Mouse (Mus musculus) forebrain, embryonic 12.5 days (tissue): ENCODE measurements around the gene Atad2b. TPM values are rescaled to one million over a fixed set of nuclear protein-coding genes. Genes with fewer than 3 reads are reported as not detected.

ENCODE experiments used
- ATAC-seq: fragments of 200-750 bp; cut with Nextera tagmentation; 2 replicates; pipeline ENCODE4 v1.8.0; 2017; ENCODE audit warnings: moderate TSS enrichment; ENCODE audit not compliant: low FRiP score
- H3K27ac ChIP-seq: fragments of 300-500 bp; sonication (generic); 2 replicates; pipeline ENCODE4 v1.5.1; 2016; ENCODE audit warnings: mild to moderate bottlenecking
- H3K27me3 ChIP-seq: fragments of 300-500 bp; sonication (generic); 2 replicates; pipeline ENCODE4 v1.6.1; 2016; ENCODE audit warnings: mild to moderate bottlenecking
- H3K36me3 ChIP-seq: fragments of 300-500 bp; sonication (generic); replicated peaks from 2 replicates; pipeline ENCODE4 v1.6.1; 2016; ENCODE audit warnings: mild to moderate bottlenecking
- H3K4me1 ChIP-seq: fragments of 300-500 bp; sonication (generic); 2 replicates; pipeline ENCODE4 v1.6.1; 2016
- H3K4me2 ChIP-seq: fragments of 300-500 bp; sonication (generic); 2 replicates; pipeline ENCODE4 v1.6.1; 2016; ENCODE audit warnings: mild to moderate bottlenecking, moderate library complexity
- H3K4me3 ChIP-seq: fragments of 300-500 bp; sonication (generic); replicated peaks from 2 replicates; pipeline ENCODE4 v1.5.1; 2016; ENCODE audit warnings: mild to moderate bottlenecking
- H3K9ac ChIP-seq: fragments of 300-500 bp; sonication (generic); 2 replicates; pipeline ENCODE4 v1.6.1; 2016; ENCODE audit warnings: mild to moderate bottlenecking
- H3K9me3 ChIP-seq: fragments of 300-500 bp; sonication (generic); 2 replicates; pipeline ENCODE4 v1.6.1; 2016
- WGBS: fragments of 180-500 bp; shearing (Covaris S2); methylation state at CpG from one replicate; pipeline ENCODE4 v1.1.7; 2016; 5-methylcytosine and 5-hydroxymethylcytosine counted together
- polyA plus RNA-seq: library from polyadenylated mRNA; unstranded; fragments of >200 nt; fragmentation: Nextera tagmentation; extraction: Ambion mirVana; gene quantifications from 2 replicates; pipeline ENCODE4 v1.2.1, GENCODE M21; 2016

Atad2b gene
- polyA plus RNA-seq, result 24.0 and 24.9 TPM in 2 replicates

- H3K36me3 ChIP-seq, result no peaks in the 10 kb centered on the region
- H3K9me3 ChIP-seq, result no peaks in the 10 kb centered on the region
- peak within 1 kb of the TSS; percentile 73 for H3K4me2 ChIP-seq
- H3K4me3 ChIP-seq, result peak within 1 kb of the TSS; percentile 76
- H3K27ac ChIP-seq, result peak within 1 kb of the TSS; percentile 97
- no peaks in the 10 kb centered on the region for H3K27me3 ChIP-seq
- peak within 1 kb of the TSS; percentile 94 for H3K9ac ChIP-seq
- H3K4me1 ChIP-seq, result peaks cover 13% of the 10 kb centered on the region
- under 1% methylated on average over 69 of the region's 89 CpGs for WGBS
- ATAC-seq, result peak; percentile 99
These were observed at the start of gene Atad2b for GRCm38 (mm10) chr12:4916994-4917804. Gene Atad2b (plus strand): TSS chr12:4917353.

- Histone ChIP-seq H3K9me3 (no peaks in the 10 kb centered on the region), H3K4me2 (no peak overlapping the region), H3K4me1 (peaks cover 6% of the 10 kb centered on the region), H3K27ac (no peak overlapping the region), H3K36me3 (no peaks in the 10 kb centered on the region), H3K4me3 (no peak overlapping the region), H3K9ac (no peak overlapping the region), H3K27me3 (peaks cover 14% of the 10 kb centered on the region)
- ATAC-seq, result no peak
- WGBS, result 82% methylated on average over 8 of the region's 8 CpGs
These were observed 48.2 kb upstream of the Atad2b start for GRCm38 (mm10) chr12:4868924-4869323.

DNA sequence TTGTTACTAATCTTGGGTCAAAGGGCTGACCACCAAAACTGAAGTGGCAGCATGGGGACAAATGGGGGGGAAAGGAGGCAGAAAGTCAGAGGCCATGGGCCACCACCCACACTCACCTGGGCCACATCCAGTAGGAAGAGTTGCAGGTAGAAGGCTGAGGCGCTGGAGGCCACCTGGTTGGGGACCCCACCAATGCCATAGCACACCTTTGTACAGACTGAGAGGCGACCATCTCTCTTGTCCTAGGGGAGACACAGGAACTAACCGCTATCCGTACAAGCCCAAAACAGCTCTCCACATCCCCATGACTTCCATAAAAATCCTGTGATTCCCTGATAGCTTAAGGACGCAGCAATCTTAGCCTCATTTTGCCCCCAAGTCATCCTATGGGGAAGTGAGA is 45.9 kb upstream of the Atad2b start:
- H3K27me3 ChIP-seq, result peaks cover 14% of the 10 kb centered on the region
- H3K4me3 ChIP-seq, result no peak overlapping the region
- no peak for ATAC-seq
- H3K9me3 ChIP-seq, result no peaks in the 10 kb centered on the region
- H3K4me1 ChIP-seq, result peaks cover 10% of the 10 kb centered on the region
- H3K9ac ChIP-seq, result no peak overlapping the region
- no peak overlapping the region for H3K27ac ChIP-seq
- H3K36me3 ChIP-seq, result no peaks in the 10 kb centered on the region
- H3K4me2 ChIP-seq, result no peak overlapping the region
- 95% methylated on average over 5 of the region's 5 CpGs for WGBS

- Histone ChIP-seq H3K9me3 (no peaks in the 10 kb centered on the region), H3K9ac (no peak overlapping the region), H3K4me1 (peaks cover 10% of the 10 kb centered on the region), H3K36me3 (no peaks in the 10 kb centered on the region), H3K27ac (no peak overlapping the region), H3K27me3 (peaks cover 14% of the 10 kb centered on the region), H3K4me2 (no peak overlapping the region), H3K4me3 (no peak overlapping the region)
- WGBS, result 54% methylated on average over 4 of the region's 4 CpGs
- no peak for ATAC-seq
These were observed 44.9 kb upstream of the Atad2b start for GRCm38 (mm10) chr12:4872273-4872672.

DNA sequence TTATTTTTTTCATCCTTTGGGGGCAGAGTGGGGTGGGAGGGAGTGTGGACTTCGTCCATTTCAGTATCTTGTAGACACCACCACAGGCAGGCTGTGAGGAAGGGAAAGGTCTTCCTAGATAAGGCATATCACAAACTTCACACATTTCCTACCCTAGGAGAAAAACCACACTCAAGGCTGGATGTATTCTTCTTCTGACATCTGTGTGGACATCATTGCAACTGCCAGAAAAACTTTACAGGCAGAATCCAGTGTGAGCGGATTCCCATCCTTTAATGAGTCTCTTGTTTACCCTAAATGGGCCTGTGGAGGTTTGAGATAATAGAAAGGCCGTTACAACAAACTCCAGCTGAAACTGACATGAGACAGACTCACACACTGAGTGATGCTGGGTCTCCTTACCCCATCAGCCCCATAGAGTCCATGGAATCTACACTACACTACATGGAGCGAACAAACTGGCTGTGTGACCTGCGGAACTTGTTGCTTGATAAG is 44.1 kb upstream of the Atad2b start:
- Histone ChIP-seq H3K9ac (no peak overlapping the region), H3K27ac (no peak overlapping the region), H3K27me3 (peaks cover 14% of the 10 kb centered on the region), H3K4me3 (no peak overlapping the region), H3K36me3 (no peaks in the 10 kb centered on the region), H3K9me3 (no peaks in the 10 kb centered on the region), H3K4me1 (peaks cover 10% of the 10 kb centered on the region), H3K4me2 (no peak overlapping the region)
- WGBS, result 79% methylated on average over 5 of the region's 5 CpGs
- no peak for ATAC-seq

- Histone ChIP-seq H3K4me2 (peak overlapping the region; percentile 76), H3K9me3 (no peaks in the 10 kb centered on the region), H3K9ac (0 out of 2 replicates have a peak overlapping the region, but pooled peaks have one; percentile 49), H3K27ac (no peak overlapping the region), H3K36me3 (no peaks in the 10 kb centered on the region; the same call in 1 of the 2 replicates), H3K4me1 (peaks cover 10% of the 10 kb centered on the region), H3K27me3 (peaks cover 14% of the 10 kb centered on the region), H3K4me3 (peak overlapping the region; percentile 35)
- no peak for ATAC-seq
- whole genome bisulfite sequencing, result 85% methylated on average over 6 of the region's 6 CpGs
These were observed 43.6 kb upstream of the Atad2b start for GRCm38 (mm10) chr12:4873531-4873930.

DNA sequence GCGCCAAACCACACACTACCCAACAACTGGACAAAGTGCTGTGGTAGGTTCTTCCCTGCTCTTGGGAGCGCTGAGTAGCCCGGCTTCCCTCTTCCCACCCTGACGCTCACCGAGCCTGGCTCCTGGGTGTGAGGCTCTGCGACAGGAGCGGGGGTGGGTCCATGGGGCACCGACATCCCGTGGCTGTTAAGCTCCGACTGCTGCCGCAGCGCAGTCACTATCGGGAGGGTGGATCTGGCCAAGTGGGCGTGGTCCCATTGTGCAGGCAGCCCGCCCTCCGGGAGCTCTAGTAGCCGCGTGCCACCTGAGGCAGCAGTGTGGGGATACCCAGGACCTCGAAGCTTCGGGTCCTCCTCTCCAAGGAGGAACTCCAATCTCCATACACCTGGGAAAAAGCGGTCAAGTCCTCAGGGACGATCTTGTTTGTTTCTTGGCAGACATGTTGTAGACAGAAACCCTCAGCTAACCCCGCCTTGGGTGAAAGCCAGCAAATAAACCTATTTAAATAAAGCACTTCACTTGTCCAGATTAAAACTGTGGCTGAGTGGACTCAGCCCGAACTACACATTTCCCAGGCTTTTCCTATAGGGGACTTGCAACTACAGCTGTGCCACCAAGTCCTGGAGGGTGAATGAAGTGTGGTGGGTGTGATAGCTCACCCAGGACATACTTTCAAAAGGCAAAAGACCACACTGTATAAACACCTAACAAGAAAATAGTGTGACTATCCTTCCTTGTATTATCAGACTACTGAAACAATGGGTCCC is 42.8 kb upstream of the Atad2b start, which contains the start of gene Mfsd2b:
Gene Mfsd2b (minus strand): TSS at position 199 of the 767 bp plus-strand sequence.
- 5% methylated on average over 24 of the region's 24 CpGs for WGBS
- Histone ChIP-seq H3K4me1 (peaks cover 10% of the 10 kb centered on the region), H3K9me3 (no peaks in the 10 kb centered on the region), H3K27ac (no peak within 1 kb of the TSS), H3K36me3 (peaks cover 5% of the 10 kb centered on the region), H3K4me2 (peak within 1 kb of the TSS; percentile 76), H3K27me3 (peaks cover 14% of the 10 kb centered on the region), H3K4me3 (peak within 1 kb of the TSS; percentile 35), H3K9ac (peak within 1 kb of the TSS; percentile 49)
- ATAC-seq, result peak; percentile 88

- Histone ChIP-seq H3K4me1 (peaks cover 10% of the 10 kb centered on the region), H3K9ac (no peak overlapping the region), H3K36me3 (peaks cover 8% of the 10 kb centered on the region), H3K27me3 (peaks cover 14% of the 10 kb centered on the region), H3K4me3 (no peak overlapping the region), H3K27ac (no peak overlapping the region), H3K9me3 (no peaks in the 10 kb centered on the region), H3K4me2 (no peak overlapping the region)
- no peak for ATAC-seq
- WGBS, result 75% methylated on average over 8 of the region's 8 CpGs
These were observed 41.5 kb upstream of the Atad2b start for GRCm38 (mm10) chr12:4875623-4876022.

GRCm38 (mm10) chr12:4878296-4878783 is 38.8 kb upstream of the Atad2b start:
- H3K9ac ChIP-seq, result no peak overlapping the region
- H3K4me2 ChIP-seq, result no peak overlapping the region
- no peak overlapping the region for H3K27ac ChIP-seq
- WGBS, result 85% methylated on average over 9 of the region's 9 CpGs
- no peak for ATAC-seq
- peaks cover 10% of the 10 kb centered on the region for H3K4me1 ChIP-seq
- H3K27me3 ChIP-seq, result peaks cover 6% of the 10 kb centered on the region
- H3K4me3 ChIP-seq, result no peak overlapping the region
- H3K9me3 ChIP-seq, result no peaks in the 10 kb centered on the region
- peaks cover 19% of the 10 kb centered on the region for H3K36me3 ChIP-seq

DNA sequence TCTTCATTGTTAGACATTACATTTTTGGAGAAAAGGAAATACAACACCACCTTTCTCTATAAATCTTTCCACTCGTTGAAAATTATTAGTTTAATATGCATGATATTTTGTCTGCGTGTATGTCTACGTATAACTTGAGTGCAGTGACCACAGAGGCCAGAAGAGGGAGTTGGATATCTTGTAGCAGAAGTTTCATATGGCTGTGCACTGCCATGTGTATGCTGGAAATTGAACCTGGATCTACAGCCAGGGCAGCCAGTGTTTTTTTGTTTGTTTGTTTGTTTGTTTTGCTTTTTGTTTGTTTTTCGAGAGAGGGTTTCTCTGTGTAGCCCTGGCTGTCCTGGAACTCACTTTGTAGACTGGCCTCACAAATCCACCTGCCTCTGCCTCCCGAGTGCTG is 38.1 kb upstream of the Atad2b start:
- Histone ChIP-seq H3K9me3 (no peaks in the 10 kb centered on the region), H3K4me3 (no peak overlapping the region), H3K27ac (no peak overlapping the region), H3K9ac (no peak overlapping the region), H3K36me3 (peaks cover 19% of the 10 kb centered on the region), H3K27me3 (no peaks in the 10 kb centered on the region), H3K4me2 (no peak overlapping the region), H3K4me1 (peaks cover 6% of the 10 kb centered on the region)
- ATAC-seq, result no peak
- 94% methylated on average over 5 of the region's 5 CpGs for WGBS

- H3K36me3 ChIP-seq, result peaks cover 19% of the 10 kb centered on the region
- no peaks in the 10 kb centered on the region for H3K4me1 ChIP-seq
- H3K27ac ChIP-seq, result no peak overlapping the region
- H3K9ac ChIP-seq, result no peak overlapping the region
- 95% methylated on average over 2 of the region's 2 CpGs for WGBS
- no peaks in the 10 kb centered on the region for H3K27me3 ChIP-seq
- no peaks in the 10 kb centered on the region for H3K9me3 ChIP-seq
- H3K4me3 ChIP-seq, result no peak overlapping the region
- ATAC-seq, result no peak
- H3K4me2 ChIP-seq, result no peak overlapping the region
These were observed 35.1 kb upstream of the Atad2b start for GRCm38 (mm10) chr12:4882086-4882485.

- Histone ChIP-seq H3K9ac (no peak overlapping the region), H3K4me2 (no peak overlapping the region), H3K27me3 (no peaks in the 10 kb centered on the region), H3K4me3 (no peak overlapping the region), H3K27ac (no peak overlapping the region), H3K9me3 (no peaks in the 10 kb centered on the region), H3K4me1 (no peaks in the 10 kb centered on the region), H3K36me3 (peaks cover 11% of the 10 kb centered on the region)
- WGBS, result 92% methylated on average over 1 of the region's 1 CpGs
- ATAC-seq, result no peak
These were observed 32.1 kb upstream of the Atad2b start for GRCm38 (mm10) chr12:4885062-4885461.
